Mouse (Mus musculus): ENCODE data around the gene Slc25a22. TPM values are rescaled to one million over a fixed set of nuclear protein-coding genes. Genes with fewer than 3 reads are reported as not detected.

Gene Slc25a22
- polyA plus RNA-seq, 1 experiment, result 7.2 TPM

DNA sequence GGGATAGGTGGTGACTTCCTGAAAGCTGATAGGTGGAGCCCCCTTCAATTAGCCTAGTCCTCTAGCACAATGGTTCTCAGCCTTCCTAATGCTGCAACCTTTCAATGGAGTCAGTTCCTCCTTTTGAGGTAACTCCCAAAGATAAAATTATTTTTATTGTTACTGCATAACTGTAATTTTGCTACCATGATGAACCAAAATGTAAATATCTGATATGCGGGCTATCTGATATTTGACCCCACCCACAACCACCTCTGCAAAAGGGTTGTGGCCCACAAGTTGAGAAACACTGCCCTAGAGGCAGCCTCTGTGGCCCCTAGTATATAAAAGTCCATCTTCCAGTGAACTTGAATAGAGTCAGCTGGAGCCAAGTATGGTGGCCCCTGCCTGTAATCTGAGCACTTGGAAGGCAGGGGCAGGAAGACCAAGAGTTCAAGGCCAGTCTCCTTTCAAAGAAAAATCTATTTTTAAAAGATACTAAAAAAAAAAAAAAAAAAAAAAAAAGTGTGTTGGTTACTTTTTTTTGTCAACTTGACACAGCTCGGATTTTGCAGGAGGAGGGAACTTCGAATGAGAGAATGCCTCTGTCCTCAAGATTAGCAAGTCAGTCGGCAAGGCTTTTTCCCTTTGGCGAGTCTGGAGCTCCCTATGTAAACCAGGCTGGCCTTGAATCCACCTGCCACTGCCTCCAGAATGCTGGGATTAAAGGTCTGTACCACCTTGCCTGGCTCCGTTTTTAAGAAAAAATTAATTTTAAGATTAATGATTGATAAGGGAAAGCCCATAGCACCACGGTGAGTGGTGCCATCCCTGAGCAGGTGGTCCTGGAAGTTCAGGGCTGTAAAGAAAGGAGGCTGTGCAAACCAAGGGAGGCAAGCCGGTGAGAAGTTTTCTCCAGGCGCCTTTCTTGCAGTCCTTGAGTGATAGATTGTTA, 47.1 kb downstream of the Slc25a22 start:
- TF ChIP-seq CTCF (IDR thresholded peaks at IDR 0.05; ENCODE audit: control insufficient read depth, insufficient read depth, insufficient replicate concordance, low read depth, low read length) (no peak), POLR2A (IDR thresholded peaks at IDR 0.05; ENCODE audit: control insufficient read depth, low read depth, low read length) (no peak)
- Histone ChIP-seq H3K36me3 (ENCODE audit: control insufficient read depth, insufficient read depth, low read length) (no peaks in the 10 kb centered on the region), H3K4me1 (ENCODE audit: control insufficient read depth, insufficient read depth, low read length) (peaks cover 15% of the 10 kb centered on the region), H3K27ac (ENCODE audit: control insufficient read depth, insufficient read depth, low read depth, low read length) (no peak overlapping the region; the same call in 1 of the 2 replicates), H3K4me3 (ENCODE audit: control insufficient read depth, low read depth, low read length) (no peak overlapping the region), H3K27me3 (ENCODE audit: control insufficient read depth, insufficient read depth, low read length) (no peaks in the 10 kb centered on the region)

DNA sequence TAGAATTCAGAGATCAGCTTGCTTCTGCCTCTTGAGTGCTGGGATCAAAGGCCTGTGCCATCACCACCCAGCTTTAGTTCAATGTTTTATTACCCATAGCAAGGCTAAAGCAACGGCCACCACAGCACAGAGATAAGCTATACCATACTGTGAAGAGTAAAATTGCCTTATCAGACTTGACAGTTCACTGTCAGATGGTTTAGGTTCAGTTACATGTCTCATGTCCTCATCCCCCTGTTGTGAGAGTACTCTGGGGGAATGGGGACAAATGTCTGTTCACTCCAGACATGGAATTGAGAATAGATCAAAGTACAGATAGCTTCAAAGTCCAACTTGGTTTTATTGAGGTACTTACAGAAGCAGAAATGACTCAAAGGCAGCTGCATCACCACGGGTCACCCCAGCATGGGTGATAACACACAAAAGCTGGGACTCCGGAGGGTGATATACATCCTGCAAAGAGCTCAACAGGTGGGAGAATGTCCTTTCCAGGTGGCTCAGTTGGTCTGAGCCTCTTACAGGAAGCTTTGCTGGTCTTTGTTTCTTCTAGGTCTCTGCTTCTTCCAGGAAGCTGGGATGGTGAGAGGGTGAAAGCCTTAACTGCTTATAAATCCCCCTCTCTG, 49.1 kb downstream of the Slc25a22 start:
- H3K27me3 ChIP-seq (ENCODE audit: control insufficient read depth, insufficient read depth, low read length), result no peaks in the 10 kb centered on the region
- H3K36me3 ChIP-seq (ENCODE audit: control insufficient read depth, insufficient read depth, low read length), result no peaks in the 10 kb centered on the region
- no peak for TF ChIP-seq CTCF (IDR thresholded peaks at IDR 0.05; ENCODE audit: control insufficient read depth, insufficient read depth, insufficient replicate concordance, low read depth, low read length)
- H3K27ac ChIP-seq (ENCODE audit: control insufficient read depth, insufficient read depth, low read depth, low read length), result no peak overlapping the region
- peaks cover 15% of the 10 kb centered on the region for H3K4me1 ChIP-seq (ENCODE audit: control insufficient read depth, insufficient read depth, low read length)
- no peak overlapping the region for H3K4me3 ChIP-seq (ENCODE audit: control insufficient read depth, low read depth, low read length)

DNA sequence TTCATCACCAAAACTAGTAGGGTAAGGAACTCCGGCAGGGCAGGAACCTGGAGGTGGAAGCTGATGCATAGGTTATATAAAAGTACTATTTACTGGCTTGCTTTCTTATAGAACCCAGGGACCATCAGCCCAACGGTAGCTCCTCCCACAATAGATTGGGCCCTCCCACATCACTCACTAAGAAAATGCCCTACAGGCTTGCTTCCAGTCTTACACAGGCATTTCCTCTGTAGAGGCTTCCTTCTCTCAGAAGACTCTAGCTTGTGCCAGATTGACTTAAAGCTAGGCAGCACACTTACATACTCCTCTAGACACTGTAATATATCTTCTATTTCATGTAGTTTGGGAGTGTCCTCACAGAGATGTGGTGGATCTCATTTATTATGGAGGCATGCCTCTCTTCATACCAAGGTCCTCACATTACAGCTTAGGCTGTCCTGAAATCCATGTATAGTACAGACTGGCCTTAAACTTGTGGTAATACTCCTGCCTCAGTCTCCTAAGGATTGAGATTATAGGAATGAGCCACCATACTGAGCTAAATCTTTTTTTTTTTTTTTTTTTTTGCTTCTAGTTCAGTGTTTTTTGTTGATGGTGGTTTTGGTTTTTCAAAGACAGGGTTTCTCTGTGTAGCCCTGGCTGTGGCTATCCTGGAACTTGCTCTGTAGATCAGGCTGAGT, 49.7 kb downstream of the Slc25a22 start:
- Histone ChIP-seq H3K4me3 (ENCODE audit: control insufficient read depth, low read depth, low read length) (no peak overlapping the region), H3K27ac (ENCODE audit: control insufficient read depth, insufficient read depth, low read depth, low read length) (no peak overlapping the region), H3K36me3 (ENCODE audit: control insufficient read depth, insufficient read depth, low read length) (no peaks in the 10 kb centered on the region), H3K27me3 (ENCODE audit: control insufficient read depth, insufficient read depth, low read length) (no peaks in the 10 kb centered on the region), H3K4me1 (ENCODE audit: control insufficient read depth, insufficient read depth, low read length) (peaks cover 15% of the 10 kb centered on the region)
- TF ChIP-seq CTCF (IDR thresholded peaks at IDR 0.05; ENCODE audit: control insufficient read depth, insufficient read depth, insufficient replicate concordance, low read depth, low read length), result no peak
- TF ChIP-seq POLR2A (IDR thresholded peaks at IDR 0.05; ENCODE audit: control insufficient read depth, low read depth, low read length), result no peak

DNA sequence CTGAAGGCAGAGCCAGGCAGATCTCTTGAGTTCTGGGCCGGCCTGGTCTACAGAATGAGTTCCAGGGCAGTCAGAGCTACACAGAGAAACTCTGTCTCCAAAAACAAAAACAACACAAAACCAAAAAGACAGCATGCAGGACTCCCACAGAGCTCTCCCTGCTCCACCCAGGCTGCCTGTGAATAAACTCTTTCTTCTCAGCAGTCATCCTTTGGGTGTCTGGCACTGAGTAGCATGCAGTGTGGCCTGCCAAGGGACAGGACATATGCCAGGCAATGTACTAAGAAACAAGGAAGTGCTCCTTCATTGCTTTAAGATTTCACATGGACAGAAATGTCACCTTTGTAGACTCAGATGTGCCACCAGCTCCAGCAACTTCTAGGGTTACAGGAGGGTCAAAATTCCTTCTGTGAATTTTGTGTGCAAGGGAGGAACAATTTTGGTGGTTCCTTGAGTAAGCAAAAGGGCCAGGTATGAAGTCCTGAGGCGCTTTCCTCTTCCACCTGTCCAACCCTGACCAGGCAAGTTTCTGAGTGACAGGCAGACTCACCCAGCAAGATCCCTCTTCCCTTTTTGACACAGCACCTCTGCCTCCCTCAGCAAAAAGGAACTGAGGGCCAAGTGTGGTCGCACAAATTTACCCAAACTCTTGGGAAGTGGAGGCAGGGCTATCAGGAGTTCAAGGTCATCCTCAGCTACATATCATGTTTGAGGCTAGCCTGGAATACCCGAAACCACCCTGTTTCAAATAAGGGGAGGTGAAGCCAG, 56.4 kb downstream of the Slc25a22 start:
- no peaks in the 10 kb centered on the region for H3K36me3 ChIP-seq (ENCODE audit: control insufficient read depth, insufficient read depth, low read length)
- no peak overlapping the region for H3K4me3 ChIP-seq (ENCODE audit: control insufficient read depth, low read depth, low read length)
- H3K4me1 ChIP-seq (ENCODE audit: control insufficient read depth, insufficient read depth, low read length), result no peaks in the 10 kb centered on the region
- TF ChIP-seq POLR2A (IDR thresholded peaks at IDR 0.05; ENCODE audit: control insufficient read depth, low read depth, low read length), result no peak
- no peak for TF ChIP-seq CTCF (IDR thresholded peaks at IDR 0.05; ENCODE audit: control insufficient read depth, insufficient read depth, insufficient replicate concordance, low read depth, low read length)
- H3K27me3 ChIP-seq (ENCODE audit: control insufficient read depth, insufficient read depth, low read length), result no peaks in the 10 kb centered on the region
- H3K27ac ChIP-seq (ENCODE audit: control insufficient read depth, insufficient read depth, low read depth, low read length), result no peak overlapping the region

Other genes starting within 250 kb of the Slc25a22 start
- 41.6 and 46.6 TPM in 2 replicates for gene Hras, start 243.9 kb downstream of the Slc25a22 start, polyA plus RNA-seq (2012; rRNA removed)
- gene Lrrc56, start 243.7 kb downstream of the Slc25a22 start, polyA plus RNA-seq (2012; rRNA removed), result 131 and 140 TPM in 2 replicates
- gene Lmntd2, start 223.8 kb downstream of the Slc25a22 start, polyA plus RNA-seq (2012; rRNA removed), result 216 and 222 TPM in 2 replicates
- 33.5 and 41.7 TPM in 2 replicates for gene Rassf7, start 222.0 kb downstream of the Slc25a22 start, polyA plus RNA-seq (2012; rRNA removed)
- 17.6 and 19.0 TPM in 2 replicates for gene Phrf1, start 209.1 kb downstream of the Slc25a22 start, polyA plus RNA-seq (2012; rRNA removed)
- gene Irf7, start 171.4 kb downstream of the Slc25a22 start, polyA plus RNA-seq (2012; rRNA removed), result 2.3 and 2.4 TPM in 2 replicates
- 0.76 and 0.91 TPM in 2 replicates for gene Cdhr5, start 161.1 kb downstream of the Slc25a22 start, polyA plus RNA-seq (2012; rRNA removed)
- 6.4 and 8.6 TPM in 2 replicates for gene Sct, start 158.8 kb downstream of the Slc25a22 start, polyA plus RNA-seq (2012; rRNA removed)
- 11.5 and 13.0 TPM in 2 replicates for gene Drd4, start 145.9 kb downstream of the Slc25a22 start, polyA plus RNA-seq (2012; rRNA removed)
- 8.3 and 9.1 TPM in 2 replicates for gene Deaf1, start 110.2 kb downstream of the Slc25a22 start, polyA plus RNA-seq (2012; rRNA removed)
- 42.3 and 44.2 TPM in 2 replicates for gene Tmem80, start 110.2 kb downstream of the Slc25a22 start, polyA plus RNA-seq (2012; rRNA removed)
- 4.7 and 5.3 TPM in 2 replicates for gene Eps8l2, start 99.0 kb downstream of the Slc25a22 start, polyA plus RNA-seq (2012; rRNA removed)
- 26.0 and 30.2 TPM in 2 replicates for gene Taldo1, start 45.7 kb downstream of the Slc25a22 start, polyA plus RNA-seq (2012; rRNA removed)
- gene Gatd1, start 23.8 kb downstream of the Slc25a22 start, polyA plus RNA-seq (2012; rRNA removed), result 23.3 and 24.4 TPM in 2 replicates
- gene Cend1, start 8.4 kb downstream of the Slc25a22 start, polyA plus RNA-seq (2012; rRNA removed), result 0.48 and 0.63 TPM in 2 replicates
- 5.5 and 5.6 TPM in 2 replicates for gene Pidd1, start 6.1 kb upstream of the Slc25a22 start, polyA plus RNA-seq (2012; rRNA removed)
- 226 and 309 TPM in 2 replicates for gene Rplp2, start 9.5 kb upstream of the Slc25a22 start, polyA plus RNA-seq (2012; rRNA removed)
- gene Pnpla2, start 17.3 kb upstream of the Slc25a22 start, polyA plus RNA-seq (2012; rRNA removed), result 379 and 436 TPM in 2 replicates
- 2.1 and 2.4 TPM in 2 replicates for gene Cracr2b, start 23.2 kb upstream of the Slc25a22 start, polyA plus RNA-seq (2012; rRNA removed)
- gene Cd151, start 29.5 kb upstream of the Slc25a22 start, polyA plus RNA-seq (2012; rRNA removed), result 102 and 104 TPM in 2 replicates
- gene Polr2l, start 37.2 kb upstream of the Slc25a22 start, polyA plus RNA-seq (2012; rRNA removed), result 20.8 and 21.1 TPM in 2 replicates
- gene Tspan4, start 37.3 kb upstream of the Slc25a22 start, polyA plus RNA-seq (2012; rRNA removed), result 14.6 and 15.5 TPM in 2 replicates
- gene Chid1, start 102.0 kb upstream of the Slc25a22 start, polyA plus RNA-seq (2012; rRNA removed), result 81.0 and 89.4 TPM in 2 replicates
- gene Ap2a2, start 124.3 kb upstream of the Slc25a22 start, polyA plus RNA-seq (2012; rRNA removed), result 25.4 and 26.8 TPM in 2 replicates
- gene Muc6, start 217.4 kb upstream of the Slc25a22 start, polyA plus RNA-seq (2012; rRNA removed), result 1.6 and 1.8 TPM in 2 replicates

Measured in testis, adult 2 months (tissue).